Mouse (Mus musculus) myocyte (in vitro differentiated cells): ENCODE results near the gene Lrig1.

ENCODE experiments used
- CEBPB ChIP-seq: IDR thresholded peaks from 2 replicates; pipeline ENCODE4 v1.6.1; 2011; ENCODE audit warnings: mild to moderate bottlenecking, moderate library complexity; ENCODE audit not compliant: poor library complexity, insufficient read depth, severe bottlenecking
- E2F4 ChIP-seq: IDR thresholded peaks from one replicate; pipeline ENCODE4 v1.6.1; 2011; ENCODE audit warnings: mild to moderate bottlenecking, control low read depth, moderate library complexity; ENCODE audit not compliant: insufficient read depth
- MAX ChIP-seq: IDR thresholded peaks from one replicate; pipeline ENCODE4 v1.6.1; 2011; ENCODE audit warnings: low read depth, mild to moderate bottlenecking, control low read depth
- MYOG ChIP-seq, 3 experiments: IDR thresholded peaks; one replicate each; pipeline ENCODE4 v1.6.1; 2011; ENCODE audit warnings: control low read depth in 2 of 3, low read depth in 2 of 3, mild to moderate bottlenecking in 2 of 3; ENCODE audit not compliant: insufficient read length in 2 of 3, control insufficient read depth in 1 of 3, insufficient read depth in 1 of 3
- POLR2A ChIP-seq: IDR thresholded peaks from one replicate; pipeline ENCODE4 v1.6.1; 2011; ENCODE audit warnings: low read depth, mild to moderate bottlenecking, control low read depth, moderate library complexity; ENCODE audit not compliant: insufficient read length
- POLR2AphosphoS2 ChIP-seq: IDR thresholded peaks from one replicate; pipeline ENCODE4 v1.6.1; 2011; ENCODE audit warnings: low read depth, control low read depth; ENCODE audit not compliant: insufficient read length
- REST ChIP-seq: IDR thresholded peaks from one replicate; pipeline ENCODE4 v1.6.1; 2011; ENCODE audit warnings: mild to moderate bottlenecking, control low read depth, moderate library complexity; ENCODE audit not compliant: insufficient read depth, insufficient read length
- SRF ChIP-seq: IDR thresholded peaks from one replicate; pipeline ENCODE4 v1.6.1; 2011; ENCODE audit warnings: low read depth; ENCODE audit not compliant: control insufficient read depth, insufficient read length
- TCF12 ChIP-seq: IDR thresholded peaks from one replicate; pipeline ENCODE4 v1.6.1; 2011; ENCODE audit warnings: mild to moderate bottlenecking, control low read depth; ENCODE audit not compliant: poor library complexity, insufficient read depth, severe bottlenecking
- TCF3 ChIP-seq: IDR thresholded peaks from one replicate; pipeline ENCODE4 v1.6.1; 2011; ENCODE audit warnings: low read depth, control low read depth; ENCODE audit not compliant: insufficient read length
- USF1 ChIP-seq: IDR thresholded peaks from one replicate; pipeline ENCODE4 v1.6.1; 2011; ENCODE audit warnings: low read depth, mild to moderate bottlenecking, control low read depth, moderate library complexity

- TF ChIP-seq POLR2A (no peak), USF1 (no peak), TCF12 (no peak), MAX (no peak), POLR2AphosphoS2 (no peak), CEBPB (no peak), MYOG (IDR thresholded peaks at IDR 0.05; ENCODE audit: control insufficient read depth in 1 of 3, insufficient read depth in 1 of 3, insufficient read length in 2 of 3, low read depth in 2 of 3) (no peak), REST (no peak), TCF3 (no peak), E2F4 (no peak), SRF (no peak)
These were observed 85.6 kb downstream of the Lrig1 start for GRCm38 (mm10) chr6:94614346-94614745.
